Mouse (Mus musculus): Measurements from ENCODE around the gene Rpl28.

Gene Rpl28

DNA sequence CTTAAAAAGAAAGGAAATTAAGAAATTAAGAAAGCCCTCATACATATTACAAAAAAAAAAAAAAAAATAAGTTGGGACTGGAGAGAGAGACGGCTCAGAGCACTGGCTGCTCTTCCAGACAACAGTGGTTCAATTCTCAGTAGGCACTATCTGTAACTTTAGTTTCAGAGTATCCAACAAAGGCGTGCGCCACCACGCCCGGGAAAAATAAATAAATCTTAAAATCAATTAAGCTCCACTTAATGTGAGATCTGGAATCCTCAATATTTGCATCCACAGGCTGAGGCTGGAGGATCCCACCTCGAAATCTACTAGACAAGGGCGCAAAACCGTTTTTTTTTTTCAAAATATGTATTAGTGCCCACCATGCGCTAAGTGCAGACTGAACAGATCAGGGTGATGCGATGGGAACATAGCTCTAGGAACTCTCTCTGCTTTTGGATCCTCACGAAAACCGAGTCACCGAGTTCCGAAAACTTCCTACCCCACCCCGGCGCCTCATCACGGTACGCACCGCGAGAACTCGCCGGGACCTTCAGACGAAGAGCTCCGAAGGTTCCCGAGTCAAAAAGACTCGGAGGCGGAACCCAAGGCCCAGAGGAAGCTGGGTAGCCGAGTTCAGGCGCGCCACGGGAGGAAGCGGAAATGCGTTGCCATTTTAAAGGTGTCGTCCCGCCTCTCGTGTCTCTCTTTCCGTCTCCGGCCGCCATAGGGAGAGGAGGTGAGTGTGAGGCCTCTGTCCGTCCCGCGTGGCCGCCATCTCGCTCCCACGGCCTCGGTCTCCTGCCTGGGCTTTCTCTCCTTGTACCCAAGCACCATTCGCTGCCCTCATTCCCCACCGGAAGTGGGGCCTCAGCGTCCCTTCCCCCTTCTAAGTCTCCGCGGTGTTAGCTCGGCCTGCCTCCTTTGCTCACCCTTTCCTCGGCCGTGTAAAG is at the start of gene Rpl28:
TSS of gene Rpl28 (plus strand) at position 597 of the 935 bp plus-strand sequence.
- peak; percentile 90 for DNase-seq (ENCODE audit: low spot score)

- DNase-seq (ENCODE audit: low spot score), result no peak
Measured at GRCm38 (mm10) chr7:4743354-4743753, 49.3 kb upstream of the Rpl28 start.

GRCm38 (mm10) chr7:4744886-4745285 is 47.8 kb upstream of the Rpl28 start:
- DNase-seq (ENCODE audit: low spot score), result no peak

- DNase-seq (ENCODE audit: low spot score), result no peak
Measured at GRCm38 (mm10) chr7:4746326-4746980, 46.2 kb upstream of the Rpl28 start.

- DNase-seq (ENCODE audit: low spot score), result no peak
Measured at GRCm38 (mm10) chr7:4747156-4747899, 45.3 kb upstream of the Rpl28 start.

DNA sequence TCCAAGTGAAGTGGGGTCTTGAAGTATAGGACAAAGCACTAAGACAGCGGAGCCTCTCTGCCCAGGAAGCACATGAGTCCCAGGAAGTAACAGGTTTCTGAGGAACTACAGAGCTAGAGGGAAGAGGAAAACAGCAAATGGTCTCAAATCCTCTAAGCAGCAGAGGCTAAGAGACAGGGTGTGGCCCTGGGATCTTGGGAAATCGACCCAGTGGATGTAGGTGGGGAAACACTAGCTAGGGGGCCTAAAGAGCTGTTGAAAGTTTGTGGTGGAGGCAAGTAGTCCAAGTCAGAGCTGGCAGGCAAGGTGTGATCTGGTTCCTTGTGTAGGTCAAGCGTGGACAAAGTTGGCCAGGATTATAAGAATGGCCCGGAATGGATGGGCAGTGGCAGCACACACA is 44.4 kb upstream of the Rpl28 start:
- no peak for DNase-seq (ENCODE audit: low spot score)

GRCm38 (mm10) chr7:4749169-4749568 is 43.5 kb upstream of the Rpl28 start:
- DNase-seq (ENCODE audit: low spot score), result no peak

DNA sequence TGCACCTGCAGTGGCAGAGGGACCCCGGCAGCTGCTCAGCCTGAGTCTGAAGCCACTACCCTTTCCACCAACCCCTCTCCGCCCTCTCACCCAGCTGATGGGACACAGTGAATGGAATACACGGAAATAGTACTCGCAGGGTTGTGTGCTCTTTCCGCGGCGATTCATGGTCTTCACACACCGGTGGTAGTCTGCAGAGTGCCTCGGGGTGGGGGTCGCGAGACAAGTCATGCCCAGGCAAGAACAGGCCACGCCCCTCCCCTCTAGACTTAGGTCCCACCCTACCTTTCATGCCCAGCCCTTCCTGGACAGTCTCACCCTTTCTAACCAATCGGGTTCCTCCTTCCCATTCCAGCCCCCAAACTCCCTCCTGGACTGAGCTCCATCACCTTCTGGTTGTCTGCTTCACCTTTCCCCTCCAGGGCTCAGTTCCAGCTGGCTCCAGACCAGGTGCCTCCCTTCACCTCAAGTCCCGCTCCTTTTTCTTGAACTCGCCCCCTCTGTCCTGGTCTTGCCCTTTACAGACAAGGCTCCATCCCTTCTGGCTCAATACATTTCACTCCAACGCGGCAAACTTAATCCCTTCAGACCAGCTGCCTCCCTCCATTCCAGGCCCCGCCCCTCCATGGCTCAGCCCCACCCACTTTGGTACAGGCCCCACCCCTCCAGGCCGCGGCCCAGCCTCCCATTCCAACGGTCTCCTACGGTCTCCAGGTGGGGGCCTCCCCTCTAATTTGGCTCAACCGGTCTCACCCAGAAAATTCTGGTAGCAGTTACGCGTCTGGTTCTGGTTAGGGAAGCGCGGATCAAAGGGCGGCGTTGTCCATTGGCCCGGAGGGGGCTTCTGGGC is 40.5 kb upstream of the Rpl28 start:
- DNase-seq (ENCODE audit: low spot score), result peak; percentile 25

DNA sequence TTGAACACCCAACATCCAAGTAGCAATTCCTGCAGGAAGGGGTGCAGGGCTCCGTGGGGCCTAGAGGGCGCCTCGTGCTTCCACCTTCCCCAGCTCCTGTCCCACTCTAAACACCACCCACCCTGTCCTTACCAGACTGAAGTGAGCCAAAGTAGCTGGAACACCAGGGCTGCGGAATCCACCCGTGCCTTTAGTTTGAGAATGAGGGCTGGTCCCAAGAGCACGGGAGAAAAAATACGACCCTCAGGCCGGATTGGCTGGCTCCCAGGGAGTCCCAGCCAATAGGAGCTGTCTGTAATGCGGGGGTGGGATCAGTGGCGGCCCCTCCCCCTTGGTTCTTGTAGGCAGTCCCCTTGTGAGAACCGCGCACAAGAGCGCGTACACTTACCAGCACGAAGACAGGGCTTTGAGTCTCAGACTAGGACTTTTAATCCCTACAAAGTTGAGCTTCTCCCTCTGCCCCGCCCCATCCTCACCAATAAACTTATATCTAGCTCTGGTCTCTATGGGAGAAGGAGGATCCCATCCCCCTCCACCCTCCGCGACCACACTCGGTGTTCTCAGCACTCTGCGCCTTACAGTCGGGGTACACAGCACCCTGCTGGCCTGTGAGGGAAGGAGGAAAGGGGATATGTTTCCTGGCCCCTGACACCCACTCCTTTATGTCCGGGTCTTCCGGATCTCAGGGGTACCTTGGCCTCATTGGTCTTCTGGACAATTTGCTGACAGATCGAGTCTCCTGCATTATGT is 39.7 kb upstream of the Rpl28 start, which contains the start of gene Cox6b2:
TSS of gene Cox6b2 (minus strand) at position 274 of the 750 bp plus-strand sequence.
- peak; percentile 62 for DNase-seq (ENCODE audit: low spot score)

GRCm38 (mm10) chr7:4759670-4760069 is 33.0 kb upstream of the Rpl28 start:
- DNase-seq (ENCODE audit: low spot score), result no peak

GRCm38 (mm10) chr7:4764946-4765710 is 27.5 kb upstream of the Rpl28 start:
- no peak for DNase-seq (ENCODE audit: low spot score)

DNA sequence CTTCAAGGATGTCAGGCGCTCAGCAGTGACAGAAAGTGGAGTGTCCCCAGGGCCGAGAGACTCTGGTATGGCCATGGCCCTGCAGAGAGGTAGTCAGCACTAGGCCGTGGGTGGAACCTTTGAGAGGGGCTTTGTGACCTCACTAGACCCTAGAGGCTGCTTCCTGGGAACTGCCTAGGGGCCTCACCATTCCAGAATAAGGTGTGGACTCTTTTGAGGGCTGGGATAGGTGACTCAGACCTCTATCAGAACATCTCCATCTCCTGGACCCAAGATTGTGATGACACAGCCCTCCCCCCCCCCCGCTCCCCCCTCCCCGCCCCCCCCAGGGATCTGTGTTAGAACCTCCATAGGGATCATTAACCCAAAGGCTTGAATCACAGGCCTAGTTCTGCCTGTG is 21.5 kb upstream of the Rpl28 start, which contains the start of gene Fam71e2:
TSS of gene Fam71e2 (minus strand) at position 101 of the 400 bp plus-strand sequence.
- DNase-seq (ENCODE audit: low spot score), result no peak

DNA sequence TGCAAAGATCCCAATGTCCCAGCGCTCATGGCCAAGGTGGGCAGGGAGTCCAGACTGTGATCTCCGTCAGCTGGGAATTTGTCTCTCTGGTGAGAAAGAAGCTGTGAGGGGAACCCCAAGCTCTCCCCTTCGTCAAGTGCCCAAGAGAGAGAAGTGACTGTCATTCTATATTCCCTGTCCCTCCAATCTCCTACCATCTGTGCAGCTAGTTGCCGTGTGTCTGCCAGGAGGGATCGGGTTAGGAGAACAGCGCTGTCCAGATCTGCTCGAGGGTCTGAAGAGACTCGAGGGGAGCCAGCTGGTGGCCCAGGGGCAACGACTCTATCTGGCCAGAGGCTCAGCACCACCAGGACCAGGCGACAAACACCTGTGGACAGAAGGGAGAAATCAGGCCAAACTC is 16.5 kb upstream of the Rpl28 start:
- DNase-seq (ENCODE audit: low spot score), result no peak

DNA sequence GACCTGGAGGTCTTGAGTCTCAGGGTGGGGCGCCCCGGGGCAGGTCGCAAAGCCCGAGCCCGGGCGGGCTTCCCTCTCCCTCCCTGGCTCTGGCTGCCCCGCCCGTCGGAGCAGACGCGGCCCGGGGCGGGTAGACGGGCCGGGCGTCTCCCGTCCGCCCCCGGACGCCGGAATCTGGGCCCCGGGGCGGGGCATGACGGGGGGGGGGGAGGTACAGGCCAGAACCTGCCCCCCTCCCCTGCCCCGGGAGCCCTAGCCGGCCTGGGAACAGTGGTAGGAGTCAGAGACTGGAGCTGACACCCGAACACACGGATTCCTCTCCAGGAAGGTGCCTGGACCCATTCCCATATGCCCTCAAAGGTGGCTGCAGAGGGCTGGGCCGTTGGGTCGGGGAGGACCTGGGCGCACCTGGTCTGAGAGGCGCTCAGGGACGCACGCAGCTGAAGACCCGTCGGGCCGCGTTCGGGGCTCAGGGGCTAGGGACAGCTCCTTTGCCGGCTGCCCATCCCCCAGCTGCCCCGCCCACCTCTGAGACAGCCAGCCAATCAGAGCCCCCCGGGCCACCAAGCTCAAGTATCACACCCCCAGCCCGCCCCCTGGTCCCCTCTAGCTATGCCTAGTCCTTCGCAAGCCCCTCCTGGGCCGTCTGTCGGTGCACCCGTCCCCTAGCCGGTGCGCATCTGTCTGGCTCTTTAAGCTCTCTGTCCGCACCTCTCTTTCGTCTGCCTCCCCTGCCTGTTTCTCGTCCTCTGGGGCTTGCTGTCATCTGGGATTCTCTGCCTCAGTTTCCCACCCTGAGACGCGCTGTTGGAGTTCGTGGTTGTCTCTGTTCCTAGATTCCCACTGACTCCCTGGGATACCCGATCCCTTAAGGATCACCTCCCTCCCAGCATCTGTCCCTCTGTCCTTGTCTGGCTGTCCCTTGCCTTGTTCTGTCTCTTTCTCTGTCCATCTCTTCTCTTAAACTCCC is 15.5 kb upstream of the Rpl28 start:
- DNase-seq (ENCODE audit: low spot score), result no peak

- DNase-seq (ENCODE audit: low spot score), result no peak
Measured at GRCm38 (mm10) chr7:4777851-4778637, 14.6 kb upstream of the Rpl28 start.

DNA sequence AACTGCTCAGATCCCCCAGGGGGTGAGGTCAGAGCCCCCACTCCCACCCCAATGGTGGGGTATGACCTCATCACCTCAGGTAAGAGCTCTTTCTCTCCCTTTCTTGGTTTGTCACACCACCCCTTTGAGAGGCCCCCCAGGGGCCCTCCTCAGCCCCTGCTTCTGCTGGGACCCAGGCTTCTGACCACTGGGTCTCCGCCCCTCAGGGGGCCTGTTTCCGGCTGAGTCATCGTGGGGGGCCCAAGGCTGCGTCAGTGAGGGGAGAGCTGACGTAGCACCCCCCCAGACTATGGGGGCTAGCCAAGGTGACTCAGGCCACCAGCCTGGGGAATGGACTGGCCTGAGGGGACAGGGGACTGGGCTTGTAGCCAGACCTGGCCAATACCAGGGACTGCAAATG is 12.8 kb upstream of the Rpl28 start:
- DNase-seq (ENCODE audit: low spot score), result no peak

- no peak for DNase-seq (ENCODE audit: low spot score)
Measured at GRCm38 (mm10) chr7:4782130-4782529, 10.5 kb upstream of the Rpl28 start.

GRCm38 (mm10) chr7:4782759-4783158 is 9.9 kb upstream of the Rpl28 start, which contains the start of the genes Il11 and Tmem190:
TSS of gene Il11 (minus strand) at chr7:4782859.
TSS of gene Tmem190 (plus strand) at chr7:4782937.
- DNase-seq (ENCODE audit: low spot score), result no peak
